Mouse (Mus musculus) ES-Bruce4 (cell line): ENCODE measurements at regions not wholly inside any gene's neighbourhood (a gene's known extent, or its start where the extent isn't known, plus 50 kb on each side); places are given as distances from the start of the nearest gene placed in this dataset.

Experiments
- CTCF ChIP-seq: IDR thresholded peaks from one replicate; pipeline ENCODE4 v1.8.1; 2011; ENCODE audit warnings: low read depth, low read length
- POLR2A ChIP-seq: IDR thresholded peaks from one replicate; pipeline ENCODE4 v1.8.1; 2011; ENCODE audit warnings: low read length; ENCODE audit not compliant: insufficient read depth

GRCm38 (mm10) chr15:61723696-61724095, 800.9 kb upstream of the A1bg start:
- TF ChIP-seq CTCF (no peak), POLR2A (no peak)
